Mouse (Mus musculus) midbrain, embryonic 16.5 days (tissue): ENCODE results near the gene Polk. TPM values are rescaled to one million over a fixed set of nuclear protein-coding genes. Genes with fewer than 3 reads are reported as not detected.

Experiments used
- ATAC-seq: fragments of 200-750 bp; cut with Nextera tagmentation; 2 replicates; pipeline ENCODE4 v1.8.0; 2017; ENCODE audit warnings: moderate TSS enrichment
- H3K27ac ChIP-seq: fragments of 300-500 bp; sonication (generic); 2 replicates; pipeline ENCODE4 v1.5.1; 2014; ENCODE audit warnings: mild to moderate bottlenecking, low read length, mixed read lengths
- H3K27me3 ChIP-seq: fragments of 300-500 bp; sonication (generic); 2 replicates; pipeline ENCODE4 v1.6.1; 2014; ENCODE audit warnings: low read depth, low read length, mixed read lengths; ENCODE audit not compliant: control insufficient read depth, insufficient read depth
- H3K36me3 ChIP-seq: fragments of 300-500 bp; sonication (generic); 2 replicates; pipeline ENCODE4 v1.6.1; 2014; ENCODE audit warnings: mild to moderate bottlenecking, low read length, moderate library complexity, mixed read lengths; ENCODE audit not compliant: control insufficient read depth, insufficient read depth
- H3K4me1 ChIP-seq: fragments of 300-500 bp; sonication (generic); 2 replicates; pipeline ENCODE4 v1.6.1; 2014; ENCODE audit warnings: mild to moderate bottlenecking, low read length, mixed read lengths; ENCODE audit not compliant: control insufficient read depth, insufficient read depth
- H3K4me2 ChIP-seq: fragments of 300-500 bp; sonication (generic); 2 replicates; pipeline ENCODE4 v1.6.1; 2014; ENCODE audit warnings: mild to moderate bottlenecking, low read length, mixed read lengths
- H3K4me3 ChIP-seq: fragments of 300-500 bp; sonication (generic); 2 replicates; pipeline ENCODE4 v1.5.1; 2014; ENCODE audit warnings: low read depth, mild to moderate bottlenecking, low read length, moderate library complexity, mixed read lengths
- H3K9ac ChIP-seq: fragments of 300-500 bp; sonication (generic); 2 replicates; pipeline ENCODE4 v1.6.1; 2014; ENCODE audit warnings: low read depth, low read length, mixed read lengths
- H3K9me3 ChIP-seq: fragments of 300-500 bp; sonication (generic); replicated peaks from 2 replicates; pipeline ENCODE4 v1.6.1; 2014; ENCODE audit warnings: mild to moderate bottlenecking, low read length, mixed read lengths; ENCODE audit not compliant: control insufficient read depth, poor library complexity, severe bottlenecking
- WGBS: fragments of 180-500 bp; shearing (Covaris S2); extraction: QIAGEN DNeasy Blood & Tissue Kit; methylation state at CpG from one replicate; pipeline ENCODE4 v1.1.7; 2014; 5-methylcytosine and 5-hydroxymethylcytosine counted together
- polyA plus RNA-seq: library from polyadenylated mRNA; unstranded; fragments of >200 nt; fragmentation: Nextera tagmentation; extraction: Ambion mirVana; gene quantifications from 2 replicates; pipeline ENCODE4 v1.2.1, GENCODE M21; 2015

Polk gene
- 7.7 and 7.8 TPM in 2 replicates for polyA plus RNA-seq

DNA sequence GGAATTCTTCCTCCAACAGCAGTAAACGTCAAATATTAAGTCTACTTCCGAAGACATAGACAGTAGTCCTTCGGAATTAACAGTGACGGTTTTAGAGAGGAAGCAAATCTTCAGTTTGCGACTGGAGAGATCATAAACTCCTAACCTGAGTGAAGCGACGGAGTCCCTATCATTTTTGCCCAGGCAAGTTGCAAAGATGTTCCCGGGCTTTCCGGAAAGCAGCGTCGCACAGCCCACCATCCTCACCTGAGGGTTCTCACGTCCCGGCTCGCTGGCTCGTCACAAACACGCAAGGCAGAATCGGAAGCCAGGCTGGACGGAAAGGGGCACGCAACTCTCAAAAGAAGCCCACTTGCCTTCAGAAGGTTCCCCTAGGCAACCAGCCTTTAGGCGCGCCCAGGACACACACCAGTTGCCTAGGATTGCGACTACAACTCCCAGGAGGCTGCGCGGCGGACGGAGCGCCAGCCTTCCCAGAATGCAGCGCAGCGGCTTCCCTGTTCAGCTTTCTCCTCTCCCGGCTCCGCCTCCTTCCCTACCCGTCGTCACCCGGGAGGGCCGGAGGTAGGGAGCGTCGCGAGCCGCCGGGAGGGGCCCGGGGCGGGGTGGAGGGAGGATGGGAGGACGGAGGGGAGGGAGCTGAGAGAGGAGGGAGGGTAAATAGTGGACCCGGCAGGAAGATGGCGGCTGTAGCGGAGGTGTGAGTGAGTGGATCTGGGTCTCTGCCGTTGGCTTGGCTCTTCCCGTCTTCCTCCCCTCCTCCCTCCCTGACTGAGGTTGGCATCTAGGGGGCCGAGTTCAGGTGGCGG lies at the start of gene Polk, which contains the start of gene Col4a3bp:
TSS of gene Polk (minus strand) at position 499 of the 809 bp plus-strand sequence.
TSS of gene Col4a3bp (plus strand) at position 538 of the 809 bp plus-strand sequence.
- H3K4me1 ChIP-seq = peaks cover 6% of the 10 kb centered on the region
- H3K9me3 ChIP-seq = no peaks in the 10 kb centered on the region
- WGBS = under 1% methylated on average over 36 of the region's 50 CpGs
- no peaks in the 10 kb centered on the region for H3K36me3 ChIP-seq
- H3K27me3 ChIP-seq = no peaks in the 10 kb centered on the region
- H3K9ac ChIP-seq = peak within 1 kb of the TSS; percentile 91
- peak within 1 kb of the TSS; percentile 76 for H3K4me2 ChIP-seq
- peak within 1 kb of the TSS; percentile 81 for H3K4me3 ChIP-seq
- peak within 1 kb of the TSS; percentile 96 for H3K27ac ChIP-seq
- ATAC-seq = peak; percentile 99

DNA sequence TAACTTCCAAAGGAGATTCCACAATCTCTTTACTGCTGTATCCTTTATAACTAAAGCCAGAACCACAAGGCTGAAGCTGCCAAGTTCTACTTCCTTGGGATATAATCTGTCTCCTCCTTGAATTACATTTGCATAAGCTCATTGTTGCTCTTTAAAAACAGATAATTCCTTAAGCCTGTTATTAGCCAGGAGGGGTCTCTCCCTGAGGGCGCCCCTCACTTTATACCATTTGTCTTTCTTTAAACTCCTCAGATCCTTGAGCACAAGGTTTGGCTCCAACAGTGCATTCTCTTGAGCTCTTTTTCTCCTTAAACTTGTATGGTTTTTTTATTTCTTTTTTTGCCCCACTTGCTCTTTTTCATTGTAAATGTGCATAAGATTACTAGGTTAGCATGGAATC lies 46.3 kb upstream of the Polk start:
- 41% methylated on average over 1 of the region's 1 CpGs for WGBS
- Histone ChIP-seq H3K27me3 (no peaks in the 10 kb centered on the region), H3K27ac (no peak overlapping the region)

DNA sequence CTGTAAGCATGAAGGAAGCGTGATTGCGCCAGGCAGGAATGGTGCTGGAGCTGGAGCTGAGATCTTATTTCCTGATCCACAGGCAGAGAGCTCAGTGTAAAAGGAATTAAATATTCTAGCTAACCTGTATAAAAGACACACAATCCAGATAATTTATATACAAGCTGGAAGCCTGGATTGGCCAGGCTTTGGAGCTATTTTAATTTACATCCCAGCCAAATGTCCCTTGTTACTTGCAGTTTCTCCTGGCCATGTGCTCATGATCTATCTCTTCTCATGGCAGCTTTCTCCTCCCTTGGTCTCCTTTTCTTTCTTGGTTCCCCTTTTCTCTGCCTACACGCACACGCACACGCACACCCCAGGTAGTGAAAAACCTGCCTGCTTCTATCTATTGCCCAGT lies 44.2 kb upstream of the Polk start:
- H3K4me1 ChIP-seq = no peaks in the 10 kb centered on the region
- 95% methylated on average over 5 of the region's 5 CpGs for WGBS
- no peaks in the 10 kb centered on the region for H3K36me3 ChIP-seq
- H3K27ac ChIP-seq = no peak overlapping the region
- no peak overlapping the region for H3K4me3 ChIP-seq
- H3K9me3 ChIP-seq = no peaks in the 10 kb centered on the region
- no peak overlapping the region for H3K4me2 ChIP-seq
- ATAC-seq = no peak
- no peak overlapping the region for H3K9ac ChIP-seq
- no peaks in the 10 kb centered on the region for H3K27me3 ChIP-seq

More for the DNA sequence above, 46.3 kb upstream of the Polk start:
- H3K4me1 ChIP-seq = no peaks in the 10 kb centered on the region; the same call in 1 of the 2 replicates
- H3K9ac ChIP-seq = no peak overlapping the region
- no peak overlapping the region for H3K4me2 ChIP-seq
- no peaks in the 10 kb centered on the region for H3K36me3 ChIP-seq
- no peak overlapping the region for H3K4me3 ChIP-seq
- H3K9me3 ChIP-seq = no peaks in the 10 kb centered on the region
- no peak for ATAC-seq

DNA sequence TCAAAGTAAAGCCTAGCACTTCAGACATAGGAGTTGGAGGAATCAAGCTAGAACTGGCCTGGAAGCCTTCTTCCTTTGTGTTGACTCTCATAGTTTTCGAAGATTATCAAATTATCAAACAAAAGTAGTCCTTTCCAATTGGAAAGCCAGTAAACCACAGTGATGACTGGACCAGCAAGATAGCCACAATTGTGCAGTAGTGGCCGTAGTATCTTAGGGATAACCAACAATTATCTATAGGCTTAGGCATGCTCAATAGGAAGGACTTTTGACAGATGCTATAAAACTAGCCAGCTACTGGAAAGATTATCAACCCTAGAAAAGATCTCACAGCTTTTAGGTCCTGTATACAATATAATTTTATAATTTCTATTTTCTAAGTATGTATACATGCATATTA lies 41.8 kb upstream of the Polk start:
- Histone ChIP-seq H3K4me2 (no peak overlapping the region), H3K4me1 (no peaks in the 10 kb centered on the region), H3K27ac (no peak overlapping the region), H3K27me3 (no peaks in the 10 kb centered on the region), H3K9ac (no peak overlapping the region), H3K9me3 (no peaks in the 10 kb centered on the region), H3K36me3 (no peaks in the 10 kb centered on the region), H3K4me3 (no peak overlapping the region)
- ATAC-seq = no peak
- 97% methylated on average over 2 of the region's 2 CpGs for WGBS

DNA sequence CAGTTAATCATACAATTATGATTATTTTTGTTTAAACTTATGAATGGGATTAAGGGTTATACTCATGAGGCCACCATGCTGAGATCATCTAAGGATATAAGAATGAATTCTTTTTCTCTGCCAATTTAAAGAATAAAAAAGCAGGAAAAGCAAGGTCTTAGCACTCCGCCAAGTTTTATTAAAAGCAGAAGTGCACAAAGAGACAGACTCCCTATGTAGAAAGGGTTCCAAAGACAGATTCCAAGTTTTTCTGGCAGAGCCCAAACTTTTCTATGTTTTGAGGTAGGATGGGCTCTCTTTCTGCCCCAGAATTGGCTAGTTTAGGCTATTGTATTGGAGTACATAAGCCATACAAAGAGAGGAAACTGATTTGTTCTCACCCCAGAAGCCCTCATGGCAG lies 37.6 kb upstream of the Polk start:
- Histone ChIP-seq H3K4me2 (no peak overlapping the region), H3K4me3 (no peak overlapping the region), H3K9me3 (no peaks in the 10 kb centered on the region), H3K9ac (no peak overlapping the region), H3K4me1 (no peaks in the 10 kb centered on the region), H3K27me3 (no peaks in the 10 kb centered on the region), H3K36me3 (no peaks in the 10 kb centered on the region), H3K27ac (no peak overlapping the region)
- 64% methylated on average over 1 of the region's 1 CpGs for WGBS
- no peak for ATAC-seq

DNA sequence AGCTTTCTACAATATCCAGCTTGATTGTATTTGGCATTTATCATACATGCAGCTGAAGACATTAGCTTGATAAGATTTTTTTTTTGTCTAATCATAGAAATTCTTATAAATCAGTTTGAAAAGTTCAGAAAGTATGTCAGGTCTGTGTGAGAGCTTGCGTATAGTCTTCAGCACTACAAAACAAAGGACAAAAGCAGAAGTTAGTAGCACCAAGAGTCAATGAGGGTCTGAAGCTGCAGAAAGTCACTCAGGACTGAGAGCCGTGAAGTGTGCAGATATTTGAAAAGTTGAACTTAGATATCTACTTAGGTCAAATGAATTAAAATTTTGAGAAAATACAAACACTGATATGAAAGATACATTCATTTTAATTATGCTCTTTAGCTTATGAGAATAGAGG lies 36.7 kb upstream of the Polk start:
- Histone ChIP-seq H3K4me2 (no peak overlapping the region), H3K27me3 (no peaks in the 10 kb centered on the region), H3K27ac (no peak overlapping the region), H3K9ac (no peak overlapping the region), H3K4me3 (no peak overlapping the region), H3K4me1 (no peaks in the 10 kb centered on the region), H3K36me3 (no peaks in the 10 kb centered on the region), H3K9me3 (no peaks in the 10 kb centered on the region)
- 83% methylated on average over 2 of the region's 2 CpGs for WGBS
- ATAC-seq = no peak

DNA sequence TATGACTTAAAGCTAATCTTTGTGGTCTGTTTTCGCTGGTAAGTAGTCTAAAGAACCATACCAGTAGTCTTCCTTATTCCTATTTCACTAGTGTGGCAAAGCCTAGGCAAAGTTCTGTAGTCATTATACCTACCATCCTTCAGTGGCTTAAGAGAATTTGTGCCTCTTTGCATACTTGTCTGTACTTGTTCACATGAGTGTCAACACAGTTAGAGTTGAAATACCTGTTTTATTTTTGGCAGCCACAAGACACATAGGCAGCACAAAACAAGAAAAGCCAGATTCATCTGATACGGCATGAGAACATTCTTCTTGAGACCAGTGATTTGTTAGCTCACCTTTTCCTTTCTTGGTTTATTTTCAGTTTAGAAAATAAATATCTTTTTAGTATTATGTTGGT lies 31.8 kb upstream of the Polk start:
- H3K4me2 ChIP-seq = no peak overlapping the region
- WGBS = 94% methylated on average over 2 of the region's 2 CpGs
- H3K27ac ChIP-seq = no peak overlapping the region
- no peak for ATAC-seq
- no peak overlapping the region for H3K4me3 ChIP-seq
- H3K27me3 ChIP-seq = no peaks in the 10 kb centered on the region
- no peak overlapping the region for H3K9ac ChIP-seq
- peaks cover 2% of the 10 kb centered on the region; the same call in 1 of the 2 replicates for H3K4me1 ChIP-seq
- H3K9me3 ChIP-seq = no peaks in the 10 kb centered on the region
- H3K36me3 ChIP-seq = 0 out of 2 replicates have a peak, but pooled peaks cover 5% of the 10 kb centered on the region

DNA sequence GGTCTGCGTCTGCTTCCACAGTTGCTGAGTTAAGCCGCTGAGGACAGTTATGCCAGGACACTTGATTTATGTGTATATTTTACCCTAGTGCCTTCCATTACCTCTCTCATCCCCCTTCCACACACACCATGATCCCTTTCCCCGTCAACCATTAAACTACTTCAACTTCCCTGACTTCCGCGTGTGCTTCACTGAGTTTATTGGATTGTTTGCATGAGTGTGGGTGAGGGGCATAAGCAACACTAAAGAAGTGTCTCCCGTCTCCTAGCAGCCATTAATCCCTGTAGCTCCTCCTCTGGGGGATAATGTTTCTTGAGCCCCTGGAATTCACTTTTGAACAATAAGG lies 28.6 kb upstream of the Polk start:
- no peaks in the 10 kb centered on the region for H3K9me3 ChIP-seq
- H3K27ac ChIP-seq = no peak overlapping the region
- 52% methylated on average over 6 of the region's 6 CpGs for WGBS
- H3K4me3 ChIP-seq = no peak overlapping the region
- no peak for ATAC-seq
- H3K4me2 ChIP-seq = no peak overlapping the region
- H3K36me3 ChIP-seq = 0 out of 2 replicates have a peak, but pooled peaks cover 5% of the 10 kb centered on the region
- H3K27me3 ChIP-seq = no peaks in the 10 kb centered on the region
- H3K4me1 ChIP-seq = peaks cover 2% of the 10 kb centered on the region; the same call in 1 of the 2 replicates
- H3K9ac ChIP-seq = no peak overlapping the region

DNA sequence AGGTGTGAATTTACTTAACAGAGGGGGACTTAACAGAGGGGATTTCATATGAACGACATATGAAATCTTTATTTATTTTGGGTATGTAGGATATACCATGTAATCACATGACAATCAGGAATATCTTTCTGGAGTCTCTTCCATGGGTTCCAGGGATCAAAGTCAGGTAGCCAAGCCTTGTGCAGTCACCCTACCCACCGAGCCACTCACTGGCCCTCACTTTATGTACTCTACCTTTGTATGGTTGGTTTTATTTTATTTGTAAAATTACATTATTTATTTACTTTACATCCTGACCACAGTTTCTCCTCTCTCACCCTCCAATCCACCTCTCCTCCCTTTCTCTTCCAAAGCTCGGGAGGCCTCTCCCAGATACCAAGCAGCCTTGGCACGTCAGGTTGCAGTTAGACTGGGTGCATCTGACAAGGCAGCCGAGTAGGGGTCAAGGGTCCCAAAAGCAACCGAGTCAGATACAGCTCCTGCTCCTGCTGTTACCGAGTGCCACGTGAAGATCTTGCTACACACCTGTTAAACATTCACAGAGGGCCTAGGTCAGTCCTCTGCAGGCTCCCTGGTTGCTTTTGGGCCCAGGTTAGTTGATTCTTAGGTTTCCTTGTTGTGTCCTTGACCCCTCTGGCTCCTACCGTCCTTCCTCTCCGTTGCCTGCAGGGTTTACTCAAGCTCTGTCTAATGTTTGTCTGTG lies 28.1 kb upstream of the Polk start:
- H3K4me3 ChIP-seq = no peak overlapping the region
- no peak overlapping the region for H3K9ac ChIP-seq
- H3K36me3 ChIP-seq = 0 out of 2 replicates have a peak, but pooled peaks cover 5% of the 10 kb centered on the region
- no peak overlapping the region for H3K27ac ChIP-seq
- H3K4me1 ChIP-seq = peaks cover 2% of the 10 kb centered on the region; the same call in 1 of the 2 replicates
- no peak for ATAC-seq
- H3K9me3 ChIP-seq = no peaks in the 10 kb centered on the region
- 63% methylated on average over 10 of the region's 10 CpGs for WGBS
- H3K27me3 ChIP-seq = no peaks in the 10 kb centered on the region
- no peak overlapping the region for H3K4me2 ChIP-seq
